Mouse (Mus musculus): Measurements from ENCODE around the gene Celsr2.

Gene Celsr2

DNA sequence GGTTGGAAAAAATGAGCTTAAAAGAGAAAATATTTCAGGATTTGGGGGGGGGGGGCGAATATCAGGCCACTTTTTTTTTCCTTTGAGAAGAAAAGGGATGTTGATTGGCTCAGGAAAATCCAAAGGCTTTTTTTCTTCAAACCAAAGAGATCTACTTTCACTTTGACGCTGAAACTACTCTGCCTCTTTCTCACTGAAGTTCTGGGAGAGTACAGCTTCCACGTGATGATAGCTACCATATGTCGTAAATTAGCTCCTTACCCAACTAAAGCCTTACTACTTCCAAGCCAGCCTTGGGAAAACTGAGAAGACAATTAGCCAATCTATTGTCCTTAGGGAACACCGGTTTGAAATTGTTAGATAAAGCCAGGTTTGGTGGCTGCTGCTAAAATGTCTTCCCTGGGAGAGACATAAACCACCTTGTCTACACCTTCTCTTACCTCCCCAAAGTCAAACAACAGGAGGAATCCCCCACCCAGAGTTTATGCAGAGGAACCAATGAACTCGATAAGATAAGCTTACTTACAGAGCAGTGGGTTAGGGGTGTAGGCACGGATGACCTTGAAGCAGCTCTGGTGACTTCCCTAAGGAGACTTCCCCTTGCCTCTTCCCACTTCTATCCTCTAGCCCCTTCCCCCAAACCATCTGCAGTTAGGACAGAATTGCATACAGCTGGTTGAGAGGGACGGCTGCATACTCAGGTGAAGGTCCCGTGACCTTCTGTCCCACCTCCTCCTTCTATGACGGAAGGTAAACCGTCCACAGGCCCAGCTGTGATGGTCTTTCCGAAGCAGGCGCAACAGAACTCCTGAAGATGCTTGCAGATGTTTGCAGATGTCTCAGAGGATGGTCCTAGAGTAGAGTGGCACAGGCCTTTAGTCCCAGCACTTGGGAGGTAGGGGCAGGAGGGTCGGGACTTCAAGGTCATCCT lies 33.1 kb downstream of the Celsr2 start:
- no peak for DNase-seq (ENCODE audit: low spot score in 2 of 2)

- no peak for DNase-seq (ENCODE audit: low spot score in 2 of 2)
These were observed 34.7 kb downstream of the Celsr2 start for GRCm38 (mm10) chr3:108380695-108381094.

DNA sequence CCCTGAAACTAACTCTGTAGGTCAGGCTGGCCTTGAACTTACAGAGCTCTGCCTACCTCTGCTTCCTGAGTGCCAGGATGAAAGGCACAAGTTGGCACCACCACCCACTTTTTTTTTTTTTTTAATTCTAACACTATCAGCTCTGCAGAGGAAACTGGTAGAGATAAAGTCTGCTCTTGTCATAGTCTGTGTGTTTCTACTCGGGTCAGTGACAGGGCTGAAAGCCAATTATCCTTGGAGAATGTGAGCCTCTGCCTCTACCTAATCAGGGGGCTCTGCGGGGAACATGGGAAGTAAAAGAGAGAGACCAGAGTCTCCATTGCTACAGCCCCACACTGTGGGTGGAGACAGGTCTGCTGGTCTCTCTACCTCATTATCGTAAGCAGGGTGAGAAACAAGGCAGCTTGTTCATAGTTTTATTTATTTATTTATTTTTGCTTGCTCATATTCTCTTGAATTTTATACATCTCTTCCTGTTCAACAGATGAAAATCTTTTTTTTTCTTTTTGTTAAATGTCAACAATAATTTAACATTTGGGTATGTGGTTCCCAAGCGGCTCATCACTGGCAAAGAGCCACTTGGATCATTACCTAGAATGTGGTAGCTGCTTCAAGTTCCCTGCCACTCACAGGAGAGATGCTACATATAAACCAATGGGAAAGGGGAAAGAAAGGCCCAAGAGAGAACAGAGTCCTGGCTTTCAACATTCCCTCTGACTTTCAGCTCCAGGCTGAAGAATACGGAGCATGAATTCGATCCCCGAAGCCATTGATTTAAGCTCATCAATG lies 36.3 kb downstream of the Celsr2 start:
- no peak for DNase-seq (ENCODE audit: low spot score in 2 of 2)

GRCm38 (mm10) chr3:108372691-108373090 lies 42.7 kb downstream of the Celsr2 start:
- no peak for DNase-seq (ENCODE audit: low spot score in 2 of 2)

GRCm38 (mm10) chr3:108372274-108372673 lies 43.1 kb downstream of the Celsr2 start:
- DNase-seq (ENCODE audit: low spot score in 2 of 2), result no peak

DNA sequence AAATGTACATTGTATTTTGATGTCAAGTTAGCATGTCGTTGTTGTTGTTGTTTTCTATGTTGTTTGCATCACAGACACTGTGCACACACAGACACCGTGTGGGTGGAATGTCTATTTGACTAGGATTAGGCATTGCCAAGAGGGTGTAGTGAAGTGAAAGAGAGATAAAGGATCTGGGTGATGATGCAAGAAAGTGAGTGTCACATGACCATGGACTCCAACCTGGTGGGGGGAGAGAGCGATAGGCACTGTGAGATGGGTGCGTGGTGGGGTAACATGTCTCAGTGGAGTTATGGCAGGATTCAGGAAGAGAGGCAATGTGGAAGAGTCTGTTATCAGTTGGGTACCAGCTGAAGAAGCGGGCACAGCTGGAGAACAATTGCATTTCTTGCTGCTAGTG lies 46.6 kb downstream of the Celsr2 start:
- DNase-seq (ENCODE audit: low spot score in 2 of 2), result no peak

- no peak for DNase-seq (ENCODE audit: low spot score in 2 of 2)
These were observed 47.5 kb downstream of the Celsr2 start for GRCm38 (mm10) chr3:108367828-108368227.

DNA sequence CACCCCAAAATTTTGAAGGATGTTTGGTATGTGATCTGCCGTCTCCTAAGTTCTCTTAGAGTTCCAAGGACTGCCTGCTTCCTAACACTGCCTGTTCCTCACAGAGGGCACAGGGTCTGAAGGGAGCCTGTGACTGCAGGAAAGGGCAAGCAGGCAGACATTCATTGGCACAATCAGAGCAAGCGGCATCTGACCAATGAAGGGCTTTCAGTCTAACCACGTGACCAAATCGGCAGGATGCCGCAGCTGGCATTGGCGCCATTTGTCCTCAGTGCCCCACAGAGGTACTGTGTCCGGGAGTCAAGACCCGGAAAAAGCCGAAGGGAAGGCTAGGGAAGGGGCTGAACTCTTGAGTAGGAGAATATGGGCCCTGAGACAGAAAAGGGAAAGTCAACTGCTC lies 48.2 kb downstream of the Celsr2 start:
- no peak for DNase-seq (ENCODE audit: low spot score in 2 of 2)

- no peak for DNase-seq (ENCODE audit: low spot score in 2 of 2)
These were observed 50.9 kb downstream of the Celsr2 start, which contains the start of gene Mybphl for GRCm38 (mm10) chr3:108364270-108364995. Mybphl (plus strand) TSS chr3:108364911.

GRCm38 (mm10) chr3:108363626-108364025 lies 51.7 kb downstream of the Celsr2 start:
- DNase-seq (ENCODE audit: low spot score in 2 of 2), result no peak

- DNase-seq (ENCODE audit: low spot score in 2 of 2), result no peak
These were observed 54.5 kb downstream of the Celsr2 start for GRCm38 (mm10) chr3:108360894-108361293.

DNA sequence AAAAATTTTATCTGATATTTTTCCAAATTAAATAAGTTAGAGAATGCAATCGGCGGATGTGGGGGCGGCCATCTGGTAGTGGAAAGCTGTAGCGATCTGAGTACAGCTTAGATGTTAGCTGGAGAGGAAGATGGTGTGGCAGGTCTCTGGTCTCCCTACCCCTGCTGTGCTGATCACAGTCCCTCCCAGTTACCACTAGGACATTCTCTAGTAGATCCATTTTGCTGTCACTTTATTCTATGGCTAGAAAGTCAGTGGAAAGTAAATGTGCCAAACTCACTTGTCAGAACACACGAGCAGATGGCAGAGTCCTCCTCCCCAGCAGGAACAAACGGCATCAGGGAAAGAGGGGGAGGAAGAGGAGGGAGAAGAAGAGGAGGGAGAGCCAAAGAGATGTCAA lies 56.9 kb downstream of the Celsr2 start:
- no peak for DNase-seq (ENCODE audit: low spot score in 2 of 2)

- no peak for DNase-seq (ENCODE audit: low spot score in 2 of 2)
These were observed 58.3 kb downstream of the Celsr2 start for GRCm38 (mm10) chr3:108357051-108357450.

DNA sequence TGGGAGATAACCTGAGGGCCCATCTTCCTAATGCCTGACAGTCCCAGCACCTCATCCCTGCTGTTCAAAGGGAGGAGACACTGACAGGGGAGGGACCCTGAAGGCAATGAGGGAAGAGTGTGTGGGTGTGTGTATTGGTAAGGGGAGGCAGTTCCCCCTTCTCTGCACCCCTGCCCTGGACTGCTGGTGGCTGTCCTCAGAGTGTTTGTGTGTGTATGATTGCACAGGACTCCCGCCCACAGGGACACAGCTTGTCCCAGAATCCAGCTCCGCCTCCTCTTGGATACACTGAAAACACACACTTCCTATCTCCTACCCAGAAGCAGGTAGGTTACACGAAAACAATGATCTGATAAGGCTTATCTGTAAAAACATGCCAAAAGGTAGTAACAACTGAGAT lies 60.1 kb downstream of the Celsr2 start:
- DNase-seq (ENCODE audit: low spot score in 2 of 2), result no peak

GRCm38 (mm10) chr3:108348376-108348775 lies 67.0 kb downstream of the Celsr2 start:
- no peak for DNase-seq (ENCODE audit: low spot score in 2 of 2)

- DNase-seq (ENCODE audit: low spot score in 2 of 2), result no peak
These were observed 69.5 kb downstream of the Celsr2 start for GRCm38 (mm10) chr3:108345855-108346254.

- DNase-seq (ENCODE audit: low spot score in 2 of 2), result no peak
These were observed 73.2 kb downstream of the Celsr2 start for GRCm38 (mm10) chr3:108342185-108342584.

DNA sequence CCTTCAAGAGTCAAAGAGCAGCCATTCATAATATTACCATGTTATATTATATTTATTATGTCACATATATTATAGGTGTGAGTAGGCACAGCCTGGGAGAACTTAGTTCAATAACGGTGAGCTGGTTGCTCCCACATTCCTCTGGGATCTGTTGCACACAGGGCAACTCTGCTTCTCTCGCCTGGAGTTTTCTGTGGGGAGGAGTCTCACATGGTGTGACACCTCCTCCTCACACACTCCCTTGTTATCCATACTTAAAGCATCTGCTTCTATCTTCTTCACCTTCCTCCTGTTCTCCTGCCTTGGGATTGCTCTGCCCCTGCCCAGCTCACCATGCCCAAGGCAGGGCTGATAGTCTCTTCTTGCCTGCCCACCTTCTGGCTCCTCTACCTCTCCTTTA lies 74.3 kb downstream of the Celsr2 start:
- DNase-seq (ENCODE audit: low spot score in 2 of 2), result no peak
